Mouse (Mus musculus) G1E-ER4 (cell line): ENCODE data around the gene Vps54. TPM values are rescaled to one million over a fixed set of nuclear protein-coding genes. Genes with fewer than 3 reads are reported as not detected.

Experiments
- GATA1 ChIP-seq: IDR thresholded peaks from one replicate; pipeline ENCODE4 v1.8.0; 2012; ENCODE audit warnings: low read length, inconsistent platforms
- polyA plus RNA-seq: library from polyadenylated mRNA; stranded (reverse); fragments of >175 nt; gene quantifications from 2 replicates; pipeline ENCODE4 v1.2.3, GENCODE M21; 2012

Gene Vps54
- polyA plus RNA-seq, 1 experiment: 1.7 TPM

DNA sequence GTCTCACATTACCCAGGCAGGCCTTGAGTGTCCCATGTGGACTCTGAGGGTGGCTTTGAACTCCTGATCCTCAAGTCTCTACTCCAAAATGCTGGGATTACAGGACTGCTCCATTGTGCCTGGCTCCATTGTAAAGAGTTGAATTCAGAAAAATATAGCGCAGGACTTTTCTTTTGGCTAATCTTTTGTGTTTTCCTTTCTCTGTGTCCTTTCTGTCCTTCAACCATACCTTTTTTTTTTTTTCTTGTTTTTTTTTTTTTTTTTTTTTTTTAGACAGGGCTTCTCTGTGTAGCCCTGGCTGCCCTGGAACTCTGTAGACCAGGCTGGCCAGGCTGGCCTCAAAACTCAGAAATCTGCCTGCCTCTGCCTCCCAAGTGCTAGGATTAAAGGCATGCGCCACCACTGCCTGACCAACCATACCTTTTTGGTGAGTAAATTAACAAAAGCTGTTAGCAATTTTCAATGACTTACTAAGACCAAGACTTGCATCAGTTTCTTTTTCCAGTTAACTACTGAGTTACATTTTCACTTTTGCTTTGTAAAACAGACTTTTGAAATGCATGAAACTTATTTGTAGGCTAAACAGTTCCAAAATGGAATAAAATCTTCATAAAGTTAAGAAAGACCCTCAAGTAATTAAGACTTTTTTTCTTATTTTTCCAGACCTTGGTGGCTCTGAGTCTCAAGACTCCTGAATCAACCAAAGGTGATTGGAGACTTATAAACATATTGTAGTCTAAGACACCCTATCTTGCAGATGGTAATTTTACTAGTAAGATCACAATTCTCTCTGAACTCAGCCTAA lies 1.4 kb upstream of the Vps54 start:
- no peak for TF ChIP-seq GATA1

DNA sequence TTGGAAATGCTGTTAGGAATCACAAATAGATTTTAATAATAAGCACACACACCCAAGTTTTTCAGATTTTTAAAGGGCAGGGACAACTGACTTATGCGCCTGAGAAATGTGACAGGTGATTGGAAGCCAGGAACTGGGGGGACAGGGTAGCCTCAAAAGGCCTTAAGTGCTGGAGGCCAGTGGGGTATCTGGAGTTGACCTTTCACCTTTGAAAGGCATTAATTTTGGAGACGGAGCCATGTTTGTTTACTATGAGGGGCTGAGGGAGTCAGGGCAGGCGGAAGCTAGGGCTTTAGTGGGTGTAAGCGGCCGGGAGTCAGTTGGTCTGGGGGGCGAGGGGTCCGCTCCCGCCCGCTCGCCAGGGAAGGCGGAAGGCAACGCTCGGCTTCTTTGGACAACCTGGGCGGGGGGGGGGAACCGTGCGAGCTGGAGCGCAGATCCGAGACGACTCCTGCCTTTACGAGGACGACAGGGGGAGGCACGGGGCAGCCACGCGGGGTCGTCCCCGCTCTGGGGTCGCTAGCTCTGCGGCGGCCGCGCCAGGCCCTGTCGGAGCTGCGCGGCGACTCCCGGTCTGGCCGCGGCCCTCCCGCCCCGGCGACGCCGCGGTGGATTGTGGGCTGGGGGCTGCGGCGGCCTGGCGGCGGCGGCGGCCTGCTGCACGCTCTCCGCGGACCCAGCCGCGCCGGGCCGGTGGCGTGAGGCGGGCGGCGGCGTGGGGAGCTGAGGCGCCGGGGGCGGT lies 631 bp upstream of the Vps54 start:
- no peak for TF ChIP-seq GATA1

- TF ChIP-seq GATA1: no peak
These were observed 855 bp downstream of the Vps54 start for GRCm38 (mm10) chr11:21239763-21240509.

GRCm38 (mm10) chr11:21241351-21241750 lies 2.3 kb downstream of the Vps54 start:
- no peak for TF ChIP-seq GATA1

GRCm38 (mm10) chr11:21247203-21247865 lies 8.3 kb downstream of the Vps54 start:
- no peak for TF ChIP-seq GATA1

- no peak for TF ChIP-seq GATA1
These were observed 8.9 kb downstream of the Vps54 start for GRCm38 (mm10) chr11:21247940-21248339.

DNA sequence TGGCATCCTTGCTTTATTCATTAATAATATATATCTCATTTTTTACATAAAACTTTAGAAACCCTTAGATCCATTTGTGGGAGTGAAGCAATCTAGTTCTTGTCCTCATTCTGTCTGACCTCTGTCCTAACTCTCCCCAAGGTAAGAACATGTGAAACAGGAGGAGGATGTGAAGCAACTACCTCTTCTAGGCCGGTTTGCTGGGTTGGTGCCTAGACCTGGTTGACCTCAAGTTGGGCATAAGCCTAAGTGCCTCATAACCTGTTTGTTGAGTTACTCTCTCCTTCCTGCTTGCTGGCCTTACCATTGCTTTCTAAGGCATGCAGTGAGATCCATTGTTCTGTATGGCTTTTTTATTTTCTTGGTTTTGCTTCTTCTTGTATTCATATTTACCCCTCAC lies 11.3 kb downstream of the Vps54 start:
- TF ChIP-seq GATA1: no peak

GRCm38 (mm10) chr11:21265423-21265822 lies 26.3 kb downstream of the Vps54 start:
- no peak for TF ChIP-seq GATA1

DNA sequence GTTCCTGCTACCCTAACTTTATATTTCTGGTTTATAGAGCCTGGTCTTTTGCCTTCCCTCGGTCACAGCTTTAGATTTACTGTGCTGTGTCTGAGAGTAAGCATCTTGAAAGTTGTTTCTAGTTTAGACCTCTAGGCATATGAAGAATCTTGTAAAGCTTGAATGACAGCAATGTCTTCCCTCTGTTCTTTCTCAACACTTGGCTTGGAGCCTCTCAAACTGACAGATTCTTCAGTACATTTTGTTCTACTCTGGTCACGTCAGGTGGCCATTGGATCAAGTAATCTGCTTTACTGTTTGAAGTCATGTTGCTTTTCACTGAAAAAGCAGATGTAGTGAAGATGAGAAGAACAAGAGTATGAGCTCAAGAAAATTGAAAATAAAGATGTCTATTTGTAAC lies 37.1 kb downstream of the Vps54 start:
- no peak for TF ChIP-seq GATA1

DNA sequence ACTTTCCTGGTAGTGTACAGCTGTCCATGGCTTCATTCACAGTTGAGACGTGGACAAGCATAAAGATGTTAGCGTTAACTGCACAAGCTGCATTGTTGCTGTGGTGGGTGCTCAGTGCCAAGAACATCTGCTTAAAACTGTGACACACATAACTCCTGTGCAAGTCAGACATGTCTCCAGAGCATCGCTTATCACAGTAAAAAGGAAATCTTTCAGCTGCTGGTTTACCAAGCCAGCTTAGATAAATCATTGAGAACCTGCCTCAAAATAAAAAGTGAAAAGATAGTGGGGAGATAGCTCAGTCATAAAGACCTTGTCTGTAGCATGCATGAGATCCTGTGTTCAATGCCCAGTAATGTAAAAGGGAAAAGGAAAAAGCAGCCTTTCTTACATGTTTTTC lies 47.3 kb downstream of the Vps54 start:
- TF ChIP-seq GATA1: no peak

DNA sequence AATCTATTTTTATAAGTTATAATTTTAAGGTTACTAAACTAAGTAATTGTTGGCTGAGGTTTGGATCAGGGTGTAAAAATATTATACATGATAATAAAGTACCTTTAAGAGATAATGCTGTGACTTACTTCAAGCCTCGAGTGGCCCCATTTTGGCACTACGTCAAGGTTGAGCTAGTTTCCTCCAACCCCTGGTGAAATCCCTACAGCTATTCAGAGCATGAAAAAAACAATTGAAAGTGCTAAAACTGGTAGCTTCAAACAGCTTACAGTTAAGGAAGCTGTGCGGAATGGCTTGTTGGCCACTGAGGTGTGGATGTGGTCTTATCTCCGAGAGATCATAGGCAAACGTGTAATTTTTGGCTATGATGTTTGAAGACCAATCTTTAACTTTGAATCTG lies 56.4 kb downstream of the Vps54 start:
- TF ChIP-seq GATA1: no peak

DNA sequence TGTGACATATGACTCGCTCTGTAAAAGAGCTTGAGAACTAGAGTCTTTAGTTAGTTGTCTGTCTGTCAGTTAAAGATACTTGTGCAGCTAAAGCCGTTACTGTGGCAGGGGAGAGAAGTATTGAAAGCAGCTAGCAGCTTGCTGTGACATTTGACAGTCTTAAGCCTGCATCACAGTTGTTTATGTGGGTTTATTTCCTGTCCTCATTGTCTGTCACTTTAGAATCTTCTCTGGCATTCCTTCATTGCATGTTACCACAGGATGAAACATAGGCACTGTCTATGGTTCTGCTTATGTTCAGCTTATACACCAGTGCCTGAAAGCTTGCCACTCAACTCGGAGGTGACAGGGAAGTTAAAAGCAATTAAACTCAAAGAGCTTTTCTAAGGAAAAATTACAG lies 64.5 kb downstream of the Vps54 start:
- no peak for TF ChIP-seq GATA1

DNA sequence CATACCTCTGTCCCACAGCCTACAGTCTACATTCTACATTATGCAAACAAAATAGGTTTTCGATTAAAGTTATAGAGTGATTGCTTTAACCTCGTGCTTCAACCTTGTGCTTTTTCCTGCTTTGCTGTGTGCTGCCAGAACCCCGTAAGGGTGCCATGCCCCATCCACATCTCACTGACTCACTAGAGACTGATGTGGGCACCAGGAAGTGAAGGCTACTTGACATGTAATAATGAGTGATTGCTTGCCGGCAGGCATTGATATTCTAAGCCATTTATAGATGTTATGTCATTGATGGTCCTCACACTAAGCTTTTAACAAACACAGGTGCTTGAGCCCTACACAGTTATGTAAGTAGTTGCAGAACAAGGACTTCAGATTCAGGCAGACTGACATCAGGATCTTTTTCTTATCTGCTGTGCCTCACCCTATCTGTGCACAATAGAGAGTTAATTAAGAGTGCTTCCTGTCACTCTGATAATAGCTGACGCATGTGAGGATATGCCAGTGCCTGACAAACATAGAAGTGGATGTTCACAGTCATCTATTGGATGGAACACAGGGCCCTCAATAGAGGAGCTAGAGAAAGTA lies 68.1 kb downstream of the Vps54 start:
- TF ChIP-seq GATA1: peak; percentile 87

DNA sequence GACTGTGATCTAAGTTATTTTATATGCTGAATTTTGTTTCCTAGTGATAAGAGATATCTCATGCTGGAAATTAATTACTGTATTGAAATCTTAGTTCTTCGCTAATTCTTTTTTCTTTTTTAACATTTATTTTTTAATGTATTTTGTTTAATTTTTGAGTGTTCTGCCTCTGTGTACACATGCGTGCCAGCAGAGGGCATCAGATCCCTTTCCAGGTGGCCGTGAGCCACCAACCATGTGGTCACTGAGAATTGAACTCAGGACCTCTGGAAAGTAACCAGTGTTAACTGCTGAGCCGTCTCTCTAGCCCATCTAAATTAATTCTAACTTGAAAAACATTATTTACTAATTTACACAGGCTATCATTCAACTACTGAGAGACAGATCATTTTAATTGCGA lies 69.0 kb downstream of the Vps54 start:
- TF ChIP-seq GATA1: no peak

DNA sequence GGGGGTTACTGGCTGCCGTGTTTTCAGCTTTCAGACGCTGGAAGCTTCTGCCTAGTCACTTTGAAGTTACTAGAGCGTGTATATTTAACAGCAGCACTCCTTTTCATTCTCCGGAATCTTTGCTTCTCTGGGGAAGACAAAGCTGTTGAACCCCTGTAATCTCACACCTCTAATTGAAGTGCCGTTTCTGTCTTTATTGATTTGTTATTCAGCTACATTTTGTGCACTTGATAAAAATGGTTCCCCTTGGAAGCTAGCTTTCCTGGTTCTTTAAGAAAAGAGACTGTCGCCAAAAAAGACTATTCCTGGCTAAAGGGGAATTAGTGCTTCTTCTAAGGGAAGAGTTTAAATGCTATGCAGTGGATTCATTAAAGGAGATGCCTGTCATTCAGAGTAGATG lies 70.4 kb downstream of the Vps54 start:
- TF ChIP-seq GATA1: no peak
